Mouse (Mus musculus): ENCODE measurements around the gene Tnfrsf25. TPM values are rescaled to one million over a fixed set of nuclear protein-coding genes. Genes with fewer than 3 reads are reported as not detected.

Gene Tnfrsf25
- total RNA-seq, 2 experiments from 2014 or later, result 2.3 to 2.6 TPM

DNA sequence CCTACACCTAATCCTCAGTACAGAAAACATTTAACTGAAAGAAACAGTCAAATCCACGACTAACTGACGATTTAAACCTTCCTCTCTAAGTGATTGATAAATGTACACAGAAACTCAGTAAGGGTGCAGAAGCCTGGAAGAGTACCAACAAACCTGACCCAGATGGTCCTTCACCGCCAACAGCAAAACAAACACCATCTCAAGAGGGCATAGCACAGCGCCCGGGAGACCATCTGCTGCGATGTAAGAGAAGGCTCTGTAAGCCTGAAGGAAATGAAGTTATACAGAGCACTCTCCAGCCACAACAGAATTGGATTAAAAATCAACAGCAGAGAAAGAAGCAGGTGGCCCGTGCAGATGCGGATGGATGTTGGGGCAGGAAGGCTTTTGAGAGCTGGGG is 52.3 kb downstream of the Tnfrsf25 start:
- no peak for DNase-seq
- intact Hi-C loops (cut with DNase I), result no loop called here

- intact Hi-C loops (cut with DNase I), result no loop called here
- DNase-seq, result no peak
Observed at GRCm38 (mm10) chr4:152169103-152169502, 53.4 kb downstream of the Tnfrsf25 start.

Other genes starting within 250 kb of the Tnfrsf25 start
- 10 to 100 TPM; 74.9 to 79.2 TPM for gene Dnajc11, start 182.2 kb upstream of the Tnfrsf25 start, total RNA-seq (2021)
- 10 to 100 TPM; 29.2 to 33.0 TPM for gene Thap3, start 126.9 kb upstream of the Tnfrsf25 start, total RNA-seq (2021)
- gene Phf13, start 119.7 kb upstream of the Tnfrsf25 start, total RNA-seq (2021), result 10 to 100 TPM; 20.6 to 21.2 TPM
- gene Klhl21, start 107.1 kb upstream of the Tnfrsf25 start, total RNA-seq (2021), result 1 to 10 TPM; 6.6 to 7.1 TPM
- gene Zbtb48, start 88.3 kb upstream of the Tnfrsf25 start, total RNA-seq (2021), result 10 to 100 TPM; 17.4 to 17.6 TPM
- under 1 TPM; 0.56 to 0.83 TPM for gene Tas1r1, start 77.4 kb upstream of the Tnfrsf25 start, total RNA-seq (2021)
- gene Nol9, start 76.6 kb upstream of the Tnfrsf25 start, total RNA-seq (2021), result 10 to 100 TPM; 32.0 to 33.1 TPM
- gene Plekhg5, start 43.4 kb upstream of the Tnfrsf25 start, total RNA-seq (2021), result 10 to 100 TPM; 21.2 to 25.7 TPM
- under 1 TPM in 1 of 2 experiments, not detected in 1; 0.46 TPM for gene Espn, start 36.4 kb downstream of the Tnfrsf25 start, total RNA-seq (2021)
- gene Hes2, start 42.9 kb downstream of the Tnfrsf25 start, total RNA-seq (2021), result not detected
- gene Acot7, start 62.2 kb downstream of the Tnfrsf25 start, total RNA-seq (2021), result 100 to 1,000 TPM; 349 to 380 TPM
- 10 to 100 TPM; 28.6 to 31.1 TPM for gene Gpr153, start 158.3 kb downstream of the Tnfrsf25 start, total RNA-seq (2021)
- gene Hes3, start 175.7 kb downstream of the Tnfrsf25 start, total RNA-seq (2021), result under 1 TPM in 1 of 2 experiments, not detected in 1; 0.20 TPM
- 10 to 100 TPM; 22.8 to 23.4 TPM for gene Icmt, start 181.3 kb downstream of the Tnfrsf25 start, total RNA-seq (2021)
- gene Rnf207, start 203.1 kb downstream of the Tnfrsf25 start, total RNA-seq (2021), result 1 to 10 TPM; 3.0 to 3.8 TPM
- gene Rpl22, start 209.8 kb downstream of the Tnfrsf25 start, total RNA-seq (2021), result 100 to 1,000 TPM; 335 to 363 TPM
- 100 to 1,000 TPM; 185 to 191 TPM for gene Chd5, start 222.7 kb downstream of the Tnfrsf25 start, total RNA-seq (2021)